11 mouse cellular contexts compared by ENCODE assay signal in the genomic region with DNA sequence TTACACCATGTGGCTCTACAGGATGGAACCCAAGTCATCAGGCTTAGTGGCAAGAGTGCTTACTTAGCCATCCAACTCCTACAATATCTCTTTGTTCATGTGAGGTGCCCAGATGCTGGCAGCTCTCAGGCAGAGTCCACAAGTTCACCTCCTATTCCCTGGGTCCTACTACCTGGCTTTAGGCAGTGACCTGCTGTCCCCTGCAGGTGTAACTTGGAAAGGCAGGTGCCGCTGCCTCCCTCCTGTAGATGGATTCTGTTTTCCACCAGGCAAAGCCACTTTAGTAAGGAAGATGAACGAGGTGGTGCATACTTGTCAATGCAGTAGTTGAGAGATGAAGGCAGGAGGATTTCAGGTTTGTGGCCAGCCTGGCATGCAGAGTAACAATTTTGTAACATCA. TPM values are rescaled to one million over a fixed set of nuclear protein-coding genes. Genes with fewer than 3 reads are reported as not detected.
DNase-seq lines count a peak whose midpoint lies in the region; ATAC-seq and TF ChIP-seq lines count a peak whose summit lies in the region.
"Had no signal": no experiment of that assay in that cellular context is flagged by ENCODE, and none has a peak within 500 bp of the region (broad histone marks: within the 10 kb centered on the region; RNA-seq: fewer than 3 reads in every experiment).

No protein-coding gene starts in this region.

- peaks cover 5% of the 10 kb centered on the region for H3K79me2 ChIP-seq in CH12.LX (replicated peaks; ENCODE audit: control insufficient read depth, extremely low read depth, insufficient read depth, poor library complexity, severe bottlenecking)

- no peaks in the 10 kb centered on the region for H3K9me3 ChIP-seq in heart, postnatal 0 days (replicated peaks; ENCODE audit: control insufficient read depth, low read length)
- no peaks in the 10 kb centered on the region for H3K9me3 ChIP-seq in CH12.LX (replicated peaks; ENCODE audit: low read length)

- no peak overlapping the region for H3K4me3 ChIP-seq in heart, postnatal 0 days (ENCODE audit: low read depth, low read length)
- no peak overlapping the region for H3K4me3 ChIP-seq in CH12.LX (replicated peaks in 1 of 3; ENCODE audit: low read depth in 2 of 3, low read length in 2 of 3, poor library complexity in 1 of 3)

- WGBS in heart, postnatal 0 days = 38% methylated on average over 2 of the region's 2 CpGs

- DNase-seq in heart, postnatal 0 days (ENCODE audit: low spot score) = no peak
- no peak for DNase-seq in heart, adult 8-10 months (ENCODE audit: low spot score)
- DNase-seq in CH12.LX (ENCODE audit: extremely low read depth) = peak; percentile 60
- peak; percentile 71 for DNase-seq in kidney, adult 9 months
- peak; percentile 73 for DNase-seq in naive thymus-derived CD4-positive, alpha-beta T cell, adult 2 months (ENCODE audit: low read depth)
- DNase-seq in c-Kit-positive CD71-positive TER-119-positive erythroid progenitor cells, embryonic 14.5 days (ENCODE audit: low spot score) = no peak
- no peak for DNase-seq in gastrocnemius, adult 18-20 months (ENCODE audit: low spot score)
- DNase-seq: gastrocnemius, postnatal 36 days had no signal

- H3K36me3 ChIP-seq in heart, postnatal 0 days (replicated peaks; ENCODE audit: control insufficient read depth, insufficient read depth, low read length) = no peaks in the 10 kb centered on the region
- H3K36me3 ChIP-seq in CH12.LX (replicated peaks in 1 of 2; ENCODE audit: control insufficient read depth in 1 of 2, insufficient read depth in 1 of 2, low read length in 1 of 2) = no peaks in the 10 kb centered on the region

- no peaks in the 10 kb centered on the region for H3K27me3 ChIP-seq in heart, postnatal 0 days (ENCODE audit: control insufficient read depth, insufficient read depth, low read length)
- no peaks in the 10 kb centered on the region for H3K27me3 ChIP-seq in CH12.LX (replicated peaks)

- TF ChIP-seq CTCF in heart, postnatal 0 days (IDR thresholded peaks at IDR 0.05; ENCODE audit: low read depth) = peak; percentile 25
- TF ChIP-seq CTCF in CH12.LX (conservative IDR thresholded peaks at IDR 0.05 in 1 of 2, IDR thresholded peaks at IDR 0.05 in 1 of 2; ENCODE audit: low read depth in 2 of 2, low read length in 2 of 2) = peak; percentile 85 to 89

- no peak for ATAC-seq in heart, postnatal 0 days (ENCODE audit: insufficient read depth, low read depth)
- ATAC-seq in cerebellum, adult (ENCODE audit: insufficient number of reproducible peaks, low FRiP score, low TSS enrichment) = no peak

- H3K9ac ChIP-seq in heart, postnatal 0 days (replicated peaks; ENCODE audit: low read depth, low read length) = no peak overlapping the region
- no peak overlapping the region for H3K9ac ChIP-seq in CH12.LX (ENCODE audit: insufficient read depth, low read depth)

- H3K27ac ChIP-seq in heart, postnatal 0 days (ENCODE audit: low read depth) = no peak overlapping the region
- H3K27ac ChIP-seq in CH12.LX (ENCODE audit: insufficient read depth, low read depth) = no peak overlapping the region

- peak; percentile 91 for TF ChIP-seq RAD21 in CH12.LX (IDR thresholded peaks at IDR 0.05; ENCODE audit: low read depth, low read length)

- no peak overlapping the region for H3K4me2 ChIP-seq in heart, postnatal 0 days (ENCODE audit: low read depth, low read length)
- no peak overlapping the region for H3K4me2 ChIP-seq in CH12.LX (ENCODE audit: insufficient read depth, low read depth, poor library complexity, severe bottlenecking)

- dilution Hi-C loops in CH12.LX (cut with MboI; ENCODE audit: extremely low pct_ligation_motif_present, extremely low pct_unique_long_range_greater_than_20kb, low sequenced_read_pairs) = no loop called here

- no peaks in the 10 kb centered on the region for H3K4me1 ChIP-seq in heart, postnatal 0 days (ENCODE audit: control insufficient read depth, insufficient read depth)
- H3K4me1 ChIP-seq in CH12.LX (ENCODE audit: control insufficient read depth in 1 of 2, insufficient read depth in 2 of 2) = peaks cover 6 to 29% of the 10 kb centered on the region in 2 experiments; a peak in 3 of 4 replicates

- in situ Hi-C loops in CH12.LX (cut with MboI; ENCODE audit: low pct_ligation_motif_present, low pct_unique_long_range_greater_than_20kb, low sequenced_read_pairs) = loop anchor here (5.0 kb wide), 1 partner anchor 38 kb away; no protein-coding TSS in a partner anchor

- no peak for TF ChIP-seq POLR2A in CH12.LX (IDR thresholded peaks at IDR 0.05; ENCODE audit: low read depth, low read length)

- no peak for TF ChIP-seq EP300 in heart, postnatal 0 days (IDR thresholded peaks at IDR 0.05; ENCODE audit: low read depth)
- no peak for TF ChIP-seq EP300 in CH12.LX (IDR thresholded peaks at IDR 0.05; ENCODE audit: low read length)

TF ChIP-seq in CH12.LX, 34 proteins besides CTCF, POLR2A, EP300 and RAD21:
- TF ChIP-seq BHLHE40 (IDR thresholded peaks at IDR 0.05; ENCODE audit: low read depth, low read length) (no peak), MXI1 (IDR thresholded peaks at IDR 0.05; ENCODE audit: low read depth, low read length) (0 out of 2 replicates have a peak, but pooled peaks have one; percentile 9), PAX5 (IDR thresholded peaks at IDR 0.05; ENCODE audit: low read length) (no peak), MAZ (IDR thresholded peaks at IDR 0.05; ENCODE audit: low read depth, low read length) (no peak), POLR2AphosphoS2 (IDR thresholded peaks at IDR 0.05; ENCODE audit: low read depth, low read length) (no peak), ZC3H11A (IDR thresholded peaks at IDR 0.05; ENCODE audit: low read depth, low read length) (peak; percentile 53), GABPA (IDR thresholded peaks at IDR 0.05; ENCODE audit: insufficient replicate concordance, low read depth, low read length) (no peak), MAX (IDR thresholded peaks at IDR 0.05; ENCODE audit: low read length) (no peak), SMC3 (IDR thresholded peaks at IDR 0.05; ENCODE audit: low read depth, low read length) (peak; percentile 92)

RNA-seq across cellular contexts. Expression of gene Gm11034, which starts 1.6 kb away (rescaled TPM):
- not detected in 2 replicates for total RNA-seq in heart, postnatal 0 days (2014; rRNA removed; ENCODE audit: low replicate concordance)
- not detected in 2 replicates for polyA plus RNA-seq in heart, postnatal 0 days (2015; fragmentation: Nextera tagmentation; extraction: Ambion mirVana)
- not detected for total RNA-seq in heart, adult 8-10 months (2022)
- total RNA-seq in CH12.LX (2012; rRNA removed) (not detected in 2 replicates), CH12.LX (2014; rRNA removed) (not detected in 2 replicates)
- not detected in 2 replicates for polyA plus RNA-seq in CH12.LX (2012; ENCODE audit: insufficient read length, low read depth)
- not detected for total RNA-seq in gastrocnemius, adult 18-20 months (2021)
- total RNA-seq: common myeloid progenitor, adult 5-6 weeks; gastrocnemius, postnatal 36 days; layer of hippocampus, adult 18-20 months had no signal

RNA-seq across cellular contexts. Expression of gene Cib3, which starts 2.4 kb away (rescaled TPM):
- not detected in 2 replicates for total RNA-seq in heart, postnatal 0 days (2014; rRNA removed; ENCODE audit: low replicate concordance)
- polyA plus RNA-seq in heart, postnatal 0 days (2015; fragmentation: Nextera tagmentation; extraction: Ambion mirVana) = not detected in 2 replicates
- total RNA-seq in heart, adult 8-10 months (2022) = 1 to 10 TPM in 3 of 4 experiments, under 1 TPM in 1; 0.90 to 3.5 (median 2.2) TPM
- not detected in 2 replicates for total RNA-seq in CH12.LX (2012; rRNA removed)
- not detected in 2 replicates for total RNA-seq in CH12.LX (2014; rRNA removed)
- polyA plus RNA-seq in CH12.LX (2012; ENCODE audit: insufficient read length, low read depth) = not detected in 2 replicates
- not detected for total RNA-seq in gastrocnemius, adult 18-20 months (2021)
- total RNA-seq: common myeloid progenitor, adult 5-6 weeks; gastrocnemius, postnatal 36 days had no signal

RNA-seq across cellular contexts. Expression of gene Fam32a, which starts 4.5 kb away (rescaled TPM):
- total RNA-seq in heart, postnatal 0 days (2014; rRNA removed; ENCODE audit: low replicate concordance) = 30.1 and 45.4 TPM in 2 replicates
- 32.0 and 37.1 TPM in 2 replicates for polyA plus RNA-seq in heart, postnatal 0 days (2015; fragmentation: Nextera tagmentation; extraction: Ambion mirVana)
- total RNA-seq in heart, adult 8-10 months (2022) = 10 to 100 TPM; 18.4 to 23.2 (median 21.9) TPM
- total RNA-seq in CH12.LX (2012; rRNA removed) = 33.1 and 38.1 TPM in 2 replicates
- total RNA-seq in CH12.LX (2014; rRNA removed) = 34.6 and 38.0 TPM in 2 replicates
- 43.0 and 43.8 TPM in 2 replicates for polyA plus RNA-seq in CH12.LX (2012; ENCODE audit: insufficient read length, low read depth)
- total RNA-seq in gastrocnemius, adult 18-20 months (2021) = 1 to 10 TPM; 7.3 to 9.4 TPM

RNA-seq across cellular contexts. Expression of gene Ap1m1, which starts 24.8 kb away (rescaled TPM):
- 36.1 and 46.5 TPM in 2 replicates for total RNA-seq in heart, postnatal 0 days (2014; rRNA removed; ENCODE audit: low replicate concordance)
- polyA plus RNA-seq in heart, postnatal 0 days (2015; fragmentation: Nextera tagmentation; extraction: Ambion mirVana) = 82.8 and 83.4 TPM in 2 replicates
- 10 to 100 TPM; 42.0 to 48.4 (median 43.4) TPM for total RNA-seq in heart, adult 8-10 months (2022)
- total RNA-seq in CH12.LX (2012; rRNA removed) = 30.3 and 31.4 TPM in 2 replicates
- total RNA-seq in CH12.LX (2014; rRNA removed) = 15.6 and 20.1 TPM in 2 replicates
- polyA plus RNA-seq in CH12.LX (2012; ENCODE audit: insufficient read length, low read depth) = 80.0 and 86.1 TPM in 2 replicates
- total RNA-seq in gastrocnemius, adult 18-20 months (2021) = 10 to 100 TPM; 20.9 to 21.8 TPM

RNA-seq across cellular contexts. Expression of gene Hsh2d, which starts 25.6 kb away (rescaled TPM):
- not detected in 2 replicates for total RNA-seq in heart, postnatal 0 days (2014; rRNA removed; ENCODE audit: low replicate concordance)
- polyA plus RNA-seq in heart, postnatal 0 days (2015; fragmentation: Nextera tagmentation; extraction: Ambion mirVana) = 0.05 and 0.12 TPM in 2 replicates
- total RNA-seq in heart, adult 8-10 months (2022) = not detected
- 17.9 TPM in 2 replicates for total RNA-seq in CH12.LX (2012; rRNA removed)
- total RNA-seq in CH12.LX (2014; rRNA removed) = 25.1 and 26.1 TPM in 2 replicates
- polyA plus RNA-seq in CH12.LX (2012; ENCODE audit: insufficient read length, low read depth) = 19.9 and 24.1 TPM in 2 replicates
- not detected for total RNA-seq in gastrocnemius, adult 18-20 months (2021)
- total RNA-seq: gastrocnemius, postnatal 36 days had no signal

Comparison
In these comparisons a context has a peak if more than half of its experiments do, and no peak if none do; other contexts are left out.
1. DNase-seq: peak in CH12.LX (single experiment), kidney, adult 9 months (single experiment) and naive thymus-derived CD4-positive, alpha-beta T cell, adult 2 months (single experiment); none in heart, postnatal 0 days (single experiment), heart, adult 8-10 months (single experiment), c-Kit-positive CD71-positive TER-119-positive erythroid progenitor cells, embryonic 14.5 days (single experiment) and gastrocnemius, adult 18-20 months (single experiment).